Mouse (Mus musculus): ENCODE results near the gene Tmem246. TPM values are rescaled to one million over a fixed set of nuclear protein-coding genes. Genes with fewer than 3 reads are reported as not detected.

Gene Tmem246
- polyA plus RNA-seq, 1 experiment from 2014 or later: 25.9 TPM

GRCm38 (mm10) chr4:49549383-49549782 lies 48.3 kb downstream of the Tmem246 start, which contains the start of gene Aldob:
Gene Aldob, minus strand, starts transcription at chr4:49549546.
- no peak within 1 kb of the TSS for H3K4me2 ChIP-seq (ENCODE audit: low read depth, low read length)
- H3K27ac ChIP-seq (ENCODE audit: low read length): no peak within 1 kb of the TSS
- no peaks in the 10 kb centered on the region for H3K27me3 ChIP-seq (ENCODE audit: control insufficient read depth, insufficient read depth, low read depth, low read length)
- no peaks in the 10 kb centered on the region for H3K4me1 ChIP-seq (replicated peaks; ENCODE audit: control insufficient read depth, insufficient read depth, low read length)
- 23% methylated on average over 3 of the region's 3 CpGs for WGBS
- H3K9me3 ChIP-seq (ENCODE audit: control insufficient read depth, low read length): no peaks in the 10 kb centered on the region
- no peak for ATAC-seq (ENCODE audit: low read depth)
- no peak within 1 kb of the TSS for H3K4me3 ChIP-seq (ENCODE audit: low read length)
- H3K36me3 ChIP-seq (ENCODE audit: control insufficient read depth, insufficient read depth, low read length): no peaks in the 10 kb centered on the region
- no peak within 1 kb of the TSS for H3K9ac ChIP-seq (ENCODE audit: low read length)

- no peak overlapping the region for H3K4me3 ChIP-seq (ENCODE audit: low read length)
- H3K9me3 ChIP-seq (ENCODE audit: control insufficient read depth, low read length): no peaks in the 10 kb centered on the region
- no peak overlapping the region for H3K9ac ChIP-seq (ENCODE audit: low read length)
- 80% methylated on average over 7 of the region's 7 CpGs for WGBS
- H3K27ac ChIP-seq (ENCODE audit: low read length): no peak overlapping the region
- H3K4me2 ChIP-seq (ENCODE audit: low read depth, low read length): no peak overlapping the region
- no peaks in the 10 kb centered on the region for H3K27me3 ChIP-seq (ENCODE audit: control insufficient read depth, insufficient read depth, low read depth, low read length)
- no peak for ATAC-seq (ENCODE audit: low read depth)
- H3K36me3 ChIP-seq (ENCODE audit: control insufficient read depth, insufficient read depth, low read length): no peaks in the 10 kb centered on the region
- no peaks in the 10 kb centered on the region for H3K4me1 ChIP-seq (replicated peaks; ENCODE audit: control insufficient read depth, insufficient read depth, low read length)
These were observed 50.0 kb downstream of the Tmem246 start for GRCm38 (mm10) chr4:49547544-49548219.

GRCm38 (mm10) chr4:49546873-49547543 lies 50.7 kb downstream of the Tmem246 start:
- H3K9ac ChIP-seq (ENCODE audit: low read length): no peak overlapping the region
- H3K27ac ChIP-seq (ENCODE audit: low read length): no peak overlapping the region
- whole genome bisulfite sequencing: 58% methylated on average over 6 of the region's 6 CpGs
- no peaks in the 10 kb centered on the region for H3K9me3 ChIP-seq (ENCODE audit: control insufficient read depth, low read length)
- no peaks in the 10 kb centered on the region for H3K27me3 ChIP-seq (ENCODE audit: control insufficient read depth, insufficient read depth, low read depth, low read length)
- H3K4me1 ChIP-seq (replicated peaks; ENCODE audit: control insufficient read depth, insufficient read depth, low read length): no peaks in the 10 kb centered on the region
- no peak overlapping the region for H3K4me2 ChIP-seq (ENCODE audit: low read depth, low read length)
- ATAC-seq (ENCODE audit: low read depth): no peak
- H3K4me3 ChIP-seq (ENCODE audit: low read length): no peak overlapping the region
- H3K36me3 ChIP-seq (ENCODE audit: control insufficient read depth, insufficient read depth, low read length): no peaks in the 10 kb centered on the region

GRCm38 (mm10) chr4:49546026-49546425 lies 51.6 kb downstream of the Tmem246 start:
- no peak overlapping the region for H3K4me2 ChIP-seq (ENCODE audit: low read depth, low read length)
- H3K27me3 ChIP-seq (ENCODE audit: control insufficient read depth, insufficient read depth, low read depth, low read length): no peaks in the 10 kb centered on the region
- H3K4me3 ChIP-seq (ENCODE audit: low read length): no peak overlapping the region
- H3K4me1 ChIP-seq (replicated peaks; ENCODE audit: control insufficient read depth, insufficient read depth, low read length): no peaks in the 10 kb centered on the region
- no peak for ATAC-seq (ENCODE audit: low read depth)
- H3K9ac ChIP-seq (ENCODE audit: low read length): no peak overlapping the region
- H3K36me3 ChIP-seq (ENCODE audit: control insufficient read depth, insufficient read depth, low read length): no peaks in the 10 kb centered on the region
- 74% methylated on average over 2 of the region's 2 CpGs for WGBS
- H3K9me3 ChIP-seq (ENCODE audit: control insufficient read depth, low read length): no peaks in the 10 kb centered on the region
- H3K27ac ChIP-seq (ENCODE audit: low read length): no peak overlapping the region

GRCm38 (mm10) chr4:49540966-49541365 lies 56.7 kb downstream of the Tmem246 start:
- no peak overlapping the region for H3K9ac ChIP-seq (ENCODE audit: low read length)
- ATAC-seq (ENCODE audit: low read depth): no peak
- no peak overlapping the region for H3K27ac ChIP-seq (ENCODE audit: low read length)
- no peaks in the 10 kb centered on the region for H3K27me3 ChIP-seq (ENCODE audit: control insufficient read depth, insufficient read depth, low read depth, low read length)
- H3K4me2 ChIP-seq (ENCODE audit: low read depth, low read length): no peak overlapping the region
- no peaks in the 10 kb centered on the region for H3K9me3 ChIP-seq (ENCODE audit: control insufficient read depth, low read length)
- no peaks in the 10 kb centered on the region for H3K36me3 ChIP-seq (ENCODE audit: control insufficient read depth, insufficient read depth, low read length)
- 73% methylated on average over 3 of the region's 3 CpGs for WGBS
- no peaks in the 10 kb centered on the region for H3K4me1 ChIP-seq (replicated peaks; ENCODE audit: control insufficient read depth, insufficient read depth, low read length)
- H3K4me3 ChIP-seq (ENCODE audit: low read length): no peak overlapping the region

- Histone ChIP-seq H3K36me3 (ENCODE audit: control insufficient read depth, insufficient read depth, low read length) (no peaks in the 10 kb centered on the region), H3K4me1 (replicated peaks; ENCODE audit: control insufficient read depth, insufficient read depth, low read length) (no peaks in the 10 kb centered on the region), H3K27me3 (ENCODE audit: control insufficient read depth, insufficient read depth, low read depth, low read length) (no peaks in the 10 kb centered on the region), H3K4me2 (ENCODE audit: low read depth, low read length) (no peak overlapping the region), H3K4me3 (ENCODE audit: low read length) (no peak overlapping the region), H3K9ac (ENCODE audit: low read length) (no peak overlapping the region), H3K9me3 (ENCODE audit: control insufficient read depth, low read length) (no peaks in the 10 kb centered on the region), H3K27ac (ENCODE audit: low read length) (no peak overlapping the region)
- ATAC-seq (ENCODE audit: low read depth): peak; percentile 72
- WGBS: 40% methylated on average over 6 of the region's 6 CpGs
These were observed 58.0 kb downstream of the Tmem246 start for GRCm38 (mm10) chr4:49539665-49540064.

- 63% methylated on average over 4 of the region's 4 CpGs for WGBS
- H3K4me1 ChIP-seq (replicated peaks; ENCODE audit: control insufficient read depth, insufficient read depth, low read length): no peaks in the 10 kb centered on the region
- no peaks in the 10 kb centered on the region for H3K9me3 ChIP-seq (ENCODE audit: control insufficient read depth, low read length)
- no peak for ATAC-seq (ENCODE audit: low read depth)
- no peak overlapping the region for H3K27ac ChIP-seq (ENCODE audit: low read length)
- no peaks in the 10 kb centered on the region for H3K27me3 ChIP-seq (ENCODE audit: control insufficient read depth, insufficient read depth, low read depth, low read length)
- peaks cover 4% of the 10 kb centered on the region for H3K36me3 ChIP-seq (ENCODE audit: control insufficient read depth, insufficient read depth, low read length)
- no peak overlapping the region for H3K4me2 ChIP-seq (ENCODE audit: low read depth, low read length)
- H3K4me3 ChIP-seq (ENCODE audit: low read length): no peak overlapping the region
- no peak overlapping the region for H3K9ac ChIP-seq (ENCODE audit: low read length)
These were observed 61.0 kb downstream of the Tmem246 start for GRCm38 (mm10) chr4:49536671-49537070.

GRCm38 (mm10) chr4:49535675-49536294 lies 61.9 kb downstream of the Tmem246 start:
- Histone ChIP-seq H3K27ac (ENCODE audit: low read length) (no peak overlapping the region), H3K4me1 (replicated peaks; ENCODE audit: control insufficient read depth, insufficient read depth, low read length) (no peaks in the 10 kb centered on the region), H3K36me3 (ENCODE audit: control insufficient read depth, insufficient read depth, low read length) (peaks cover 5% of the 10 kb centered on the region), H3K4me3 (ENCODE audit: low read length) (no peak overlapping the region), H3K27me3 (ENCODE audit: control insufficient read depth, insufficient read depth, low read depth, low read length) (no peaks in the 10 kb centered on the region), H3K4me2 (ENCODE audit: low read depth, low read length) (no peak overlapping the region), H3K9ac (ENCODE audit: low read length) (no peak overlapping the region), H3K9me3 (ENCODE audit: control insufficient read depth, low read length) (peaks cover under 1% of the 10 kb centered on the region; the same call in 1 of the 2 replicates)
- WGBS: 90% methylated on average over 4 of the region's 4 CpGs
- ATAC-seq (ENCODE audit: low read depth): no peak

- Histone ChIP-seq H3K36me3 (ENCODE audit: control insufficient read depth, insufficient read depth, low read length) (peaks cover 13% of the 10 kb centered on the region), H3K4me1 (replicated peaks; ENCODE audit: control insufficient read depth, insufficient read depth, low read length) (no peaks in the 10 kb centered on the region), H3K9ac (ENCODE audit: low read length) (no peak overlapping the region), H3K4me2 (ENCODE audit: low read depth, low read length) (no peak overlapping the region), H3K27me3 (ENCODE audit: control insufficient read depth, insufficient read depth, low read depth, low read length) (no peaks in the 10 kb centered on the region), H3K27ac (ENCODE audit: low read length) (no peak overlapping the region), H3K9me3 (ENCODE audit: control insufficient read depth, low read length) (peaks cover 5% of the 10 kb centered on the region), H3K4me3 (ENCODE audit: low read length) (no peak overlapping the region)
- ATAC-seq (ENCODE audit: low read depth): no peak
- WGBS: 83% methylated on average over 3 of the region's 3 CpGs
These were observed 62.6 kb downstream of the Tmem246 start for GRCm38 (mm10) chr4:49535036-49535435.

Measured in lung, embryonic 16.5 days (tissue).